Mouse (Mus musculus): ENCODE data around the gene 1110051M20Rik. TPM values are rescaled to one million over a fixed set of nuclear protein-coding genes. Genes with fewer than 3 reads are reported as not detected.
"Not testable (repeated sequence)": the region's sequence is repeated elsewhere in the genome, so short reads cannot be mapped to it uniquely, and the experiment has no call there.

Gene 1110051M20Rik
- polyA plus RNA-seq, 1 experiment from 2014 or later, result 102 TPM

DNA sequence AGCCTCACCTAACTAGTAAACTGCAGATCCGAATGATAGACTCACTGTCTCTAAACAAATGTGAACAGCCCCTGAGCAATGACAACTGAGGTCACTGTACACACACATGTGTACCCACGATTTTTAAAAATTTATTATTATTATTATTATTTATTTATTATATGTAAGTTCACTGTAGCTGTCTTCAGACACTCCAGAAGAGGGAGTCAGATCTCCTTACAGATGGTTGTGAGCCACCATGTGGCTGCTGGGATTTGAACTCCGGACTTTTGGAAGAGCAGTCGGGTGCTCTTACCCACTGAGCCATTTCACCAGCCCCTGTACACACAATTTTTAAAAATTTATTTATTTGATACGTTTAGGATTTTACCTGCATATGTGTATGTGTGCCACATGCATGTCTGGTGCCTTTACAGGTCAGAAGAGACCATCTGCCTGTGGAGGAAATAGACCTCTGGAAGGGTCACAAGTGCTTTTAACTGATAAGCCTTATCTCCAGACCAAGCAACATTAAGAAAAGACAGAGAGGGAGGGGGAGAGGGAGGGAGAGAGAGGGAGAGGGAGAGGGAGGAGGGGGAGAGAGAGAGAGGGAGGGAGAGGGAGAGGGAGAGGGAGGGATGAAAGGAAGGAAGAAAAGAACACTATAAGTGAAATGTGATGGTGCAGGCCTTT is 199.8 kb downstream of the 1110051M20Rik start:
- Histone ChIP-seq H3K9ac (ENCODE audit: low read length) (no peak overlapping the region), H3K4me1 (replicated peaks; ENCODE audit: control insufficient read depth, insufficient read depth, low read length) (no peaks in the 10 kb centered on the region), H3K36me3 (ENCODE audit: control insufficient read depth, insufficient read depth, low read length) (no peaks in the 10 kb centered on the region), H3K4me2 (ENCODE audit: low read depth, low read length, severe bottlenecking) (no peak overlapping the region), H3K27me3 (ENCODE audit: control insufficient read depth, insufficient read depth, low read length) (no peaks in the 10 kb centered on the region), H3K9me3 (ENCODE audit: control insufficient read depth, low read length) (no peaks in the 10 kb centered on the region), H3K4me3 (ENCODE audit: low read depth, low read length) (no peak overlapping the region), H3K27ac (ENCODE audit: low read depth, low read length) (no peak overlapping the region)
- WGBS, result 86% methylated on average over 5 of the region's 5 CpGs
- ATAC-seq (replicated peaks; ENCODE audit: low FRiP score) (no peak), DNase-seq (ENCODE audit: low spot score) (no peak)

DNA sequence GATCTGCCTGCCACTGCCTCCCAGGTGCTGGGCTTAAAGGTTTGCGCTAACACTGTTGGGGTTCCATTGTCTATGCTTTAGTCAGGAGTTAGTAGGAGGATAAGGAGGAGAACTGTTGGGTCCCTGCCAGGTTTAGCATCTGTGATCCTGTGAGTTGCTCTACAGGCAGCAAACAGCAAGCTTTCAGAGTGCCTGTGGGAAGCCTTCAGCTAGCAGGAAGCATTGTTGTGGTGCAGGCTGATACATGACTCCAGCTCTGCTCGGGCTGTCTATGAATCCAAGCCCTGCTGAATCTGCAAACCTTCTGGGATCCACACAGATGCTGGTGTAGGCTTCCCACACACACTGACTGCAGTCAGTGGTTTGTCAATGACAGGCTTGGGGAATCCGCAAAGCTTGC is 201.1 kb downstream of the 1110051M20Rik start:
- ATAC-seq (replicated peaks; ENCODE audit: low FRiP score), result no peak
- no peak overlapping the region for H3K4me3 ChIP-seq (ENCODE audit: low read depth, low read length)
- no peaks in the 10 kb centered on the region for H3K27me3 ChIP-seq (ENCODE audit: control insufficient read depth, insufficient read depth, low read length)
- WGBS, result 62% methylated on average over 3 of the region's 3 CpGs
- no peaks in the 10 kb centered on the region for H3K4me1 ChIP-seq (replicated peaks; ENCODE audit: control insufficient read depth, insufficient read depth, low read length)
- H3K27ac ChIP-seq (ENCODE audit: low read depth, low read length), result no peak overlapping the region
- no peak overlapping the region for H3K9ac ChIP-seq (ENCODE audit: low read length)
- no peak for DNase-seq (ENCODE audit: low spot score)
- H3K36me3 ChIP-seq (ENCODE audit: control insufficient read depth, insufficient read depth, low read length), result no peaks in the 10 kb centered on the region
- no peaks in the 10 kb centered on the region for H3K9me3 ChIP-seq (ENCODE audit: control insufficient read depth, low read length)
- H3K4me2 ChIP-seq (ENCODE audit: low read depth, low read length, severe bottlenecking), result no peak overlapping the region

DNA sequence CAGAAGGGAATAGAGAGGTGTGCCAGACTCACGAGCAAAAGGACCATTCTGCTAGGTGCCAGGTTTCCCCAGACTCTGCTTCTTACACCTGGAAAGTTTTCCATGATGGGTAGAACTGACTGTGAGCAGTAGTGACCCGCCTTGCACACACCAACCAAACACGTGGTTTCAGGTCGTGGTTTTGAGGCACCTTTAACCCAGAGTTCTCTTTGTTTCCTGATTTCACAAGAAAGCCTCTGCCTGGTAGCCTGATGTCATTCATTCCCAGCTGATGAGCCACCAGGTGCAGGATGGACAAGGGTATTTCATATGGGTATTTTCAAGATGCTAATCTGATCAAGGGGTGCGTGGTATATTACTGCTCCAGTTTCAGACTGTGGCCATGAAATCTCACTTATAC is 202.0 kb downstream of the 1110051M20Rik start:
- Histone ChIP-seq H3K4me2 (ENCODE audit: low read depth, low read length, severe bottlenecking) (no peak overlapping the region), H3K36me3 (ENCODE audit: control insufficient read depth, insufficient read depth, low read length) (no peaks in the 10 kb centered on the region), H3K4me1 (replicated peaks; ENCODE audit: control insufficient read depth, insufficient read depth, low read length) (0 out of 2 replicates have a peak, but pooled peaks cover 1% of the 10 kb centered on the region), H3K9me3 (ENCODE audit: control insufficient read depth, low read length) (no peaks in the 10 kb centered on the region), H3K4me3 (ENCODE audit: low read depth, low read length) (no peak overlapping the region), H3K9ac (ENCODE audit: low read length) (no peak overlapping the region), H3K27ac (ENCODE audit: low read depth, low read length) (no peak overlapping the region), H3K27me3 (ENCODE audit: control insufficient read depth, insufficient read depth, low read length) (no peaks in the 10 kb centered on the region)
- DNase-seq (ENCODE audit: low spot score) (no peak), ATAC-seq (replicated peaks; ENCODE audit: low FRiP score) (no peak)
- 82% methylated on average over 5 of the region's 5 CpGs for WGBS

DNA sequence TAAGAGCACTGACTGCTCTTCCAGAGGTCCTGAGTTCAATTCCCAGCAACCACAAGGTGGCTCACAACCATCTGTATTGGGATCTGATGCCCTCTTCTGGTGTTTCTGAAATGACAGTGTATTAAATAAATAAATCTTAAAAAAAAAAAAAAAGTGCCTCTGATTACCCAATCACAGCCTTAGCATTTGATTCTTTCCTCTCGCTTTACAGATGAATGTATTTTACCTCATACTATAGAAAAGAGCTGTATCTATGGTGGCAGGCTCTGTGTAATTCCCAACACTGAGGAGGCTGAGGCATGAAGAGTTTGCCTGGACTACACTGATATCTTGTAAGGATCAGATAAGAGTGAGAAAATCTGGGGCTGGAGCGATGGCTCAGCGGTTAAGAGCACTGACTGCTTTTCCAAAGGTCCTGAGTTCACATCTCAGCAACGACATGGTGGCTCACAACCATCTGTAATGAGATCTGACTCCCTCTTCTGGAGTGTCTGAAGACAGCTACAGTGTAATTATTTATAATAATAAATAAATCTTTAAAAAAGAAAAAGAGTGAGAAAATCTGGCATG is 206.9 kb downstream of the 1110051M20Rik start:
- ATAC-seq (replicated peaks; ENCODE audit: low FRiP score), result peak; percentile 13; the same call in 1 of the 2 replicates
- not testable (repeated sequence) for H3K9me3 ChIP-seq (ENCODE audit: control insufficient read depth, low read length); DNase-seq (ENCODE audit: low spot score); H3K4me1 ChIP-seq (replicated peaks; ENCODE audit: control insufficient read depth, insufficient read depth, low read length); H3K36me3 ChIP-seq (ENCODE audit: control insufficient read depth, insufficient read depth, low read length); H3K27me3 ChIP-seq (ENCODE audit: control insufficient read depth, insufficient read depth, low read length)
- Histone ChIP-seq H3K27ac (ENCODE audit: low read depth, low read length) (peak overlapping the region; percentile 85; the same call in 1 of the 2 replicates), H3K9ac (ENCODE audit: low read length) (peak overlapping the region; percentile 73; the same call in 1 of the 2 replicates), H3K4me2 (ENCODE audit: low read depth, low read length, severe bottlenecking) (peak overlapping the region; percentile 77), H3K4me3 (ENCODE audit: low read depth, low read length) (peak overlapping the region; percentile 51)
- 28% methylated on average over 4 of the region's 4 CpGs for WGBS

GRCm38 (mm10) chr2:91236601-91237510 is 207.6 kb downstream of the 1110051M20Rik start, which contains the start of gene Ddb2:
Ddb2 (minus strand) TSS chr2:91236982.
- Histone ChIP-seq H3K4me1 (replicated peaks; ENCODE audit: control insufficient read depth, insufficient read depth, low read length) (0 out of 2 replicates have a peak, but pooled peaks cover 1% of the 10 kb centered on the region), H3K4me2 (ENCODE audit: low read depth, low read length, severe bottlenecking) (peak within 1 kb of the TSS; percentile 77), H3K9ac (ENCODE audit: low read length) (peak within 1 kb of the TSS; percentile 73), H3K27ac (ENCODE audit: low read depth, low read length) (peak within 1 kb of the TSS; percentile 85), H3K9me3 (ENCODE audit: control insufficient read depth, low read length) (no peaks in the 10 kb centered on the region), H3K27me3 (ENCODE audit: control insufficient read depth, insufficient read depth, low read length) (no peaks in the 10 kb centered on the region), H3K36me3 (ENCODE audit: control insufficient read depth, insufficient read depth, low read length) (no peaks in the 10 kb centered on the region; the same call in 1 of the 2 replicates), H3K4me3 (ENCODE audit: low read depth, low read length) (peak within 1 kb of the TSS; percentile 51)
- DNase-seq (ENCODE audit: low spot score) (peak; percentile 99), ATAC-seq (replicated peaks; ENCODE audit: low FRiP score) (peak; percentile 98)
- under 1% methylated on average over 48 of the region's 48 CpGs for WGBS

DNA sequence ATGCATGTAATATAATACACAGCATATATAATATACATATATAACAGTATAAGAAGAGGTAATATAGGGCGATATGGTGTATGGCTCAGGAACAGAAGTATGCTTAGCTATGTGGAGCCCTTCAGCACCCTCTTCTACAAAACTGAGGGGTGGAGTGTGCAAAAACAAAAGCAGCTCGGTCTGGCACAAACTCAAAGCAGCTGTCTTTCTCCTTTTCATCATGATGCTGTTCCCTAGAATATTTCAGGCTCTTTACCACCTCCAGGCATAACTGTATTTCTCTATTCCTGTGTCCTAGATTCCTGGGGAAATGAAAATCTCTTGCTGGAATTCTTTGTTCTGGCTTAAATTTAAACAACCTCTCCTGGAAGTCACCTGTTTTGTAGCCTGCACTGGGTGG is 214.8 kb downstream of the 1110051M20Rik start:
- Histone ChIP-seq H3K27ac (ENCODE audit: low read depth, low read length) (no peak overlapping the region), H3K4me2 (ENCODE audit: low read depth, low read length, severe bottlenecking) (no peak overlapping the region), H3K36me3 (ENCODE audit: control insufficient read depth, insufficient read depth, low read length) (no peaks in the 10 kb centered on the region; the same call in 1 of the 2 replicates), H3K9ac (ENCODE audit: low read length) (no peak overlapping the region), H3K4me3 (ENCODE audit: low read depth, low read length) (no peak overlapping the region), H3K27me3 (ENCODE audit: control insufficient read depth, insufficient read depth, low read length) (no peaks in the 10 kb centered on the region), H3K9me3 (ENCODE audit: control insufficient read depth, low read length) (no peaks in the 10 kb centered on the region), H3K4me1 (replicated peaks; ENCODE audit: control insufficient read depth, insufficient read depth, low read length) (no peaks in the 10 kb centered on the region)
- 78% methylated on average over 2 of the region's 2 CpGs for WGBS
- no peak for DNase-seq (ENCODE audit: low spot score)
- no peak for ATAC-seq (replicated peaks; ENCODE audit: low FRiP score)

Small RNA genes lying within 50 kb of the gene (microRNA-seq; reads per million reads assigned to microRNA genes)
- not detected for gene Gm22071 (ENCODE audit: insufficient number of aligned reads)

Other genes starting within 250 kb of the 1110051M20Rik start
- 1.6 and 2.0 TPM in 2 replicates for gene Nr1h3, start 241.9 kb downstream of the 1110051M20Rik start, polyA plus RNA-seq (2014; fragmentation: Nextera tagmentation; extraction: Ambion mirVana)
- 28.7 and 36.7 TPM in 2 replicates for gene Acp2, start 241.8 kb downstream of the 1110051M20Rik start, polyA plus RNA-seq (2014; fragmentation: Nextera tagmentation; extraction: Ambion mirVana)
- gene Ddb2, start 207.7 kb downstream of the 1110051M20Rik start, polyA plus RNA-seq (2014; fragmentation: Nextera tagmentation; extraction: Ambion mirVana), result 9.9 and 10.8 TPM in 2 replicates
- gene Pacsin3, start 188.8 kb downstream of the 1110051M20Rik start, polyA plus RNA-seq (2014; fragmentation: Nextera tagmentation; extraction: Ambion mirVana), result 28.9 and 34.8 TPM in 2 replicates
- 84.0 and 89.1 TPM in 2 replicates for gene Arfgap2, start 179.7 kb downstream of the 1110051M20Rik start, polyA plus RNA-seq (2014; fragmentation: Nextera tagmentation; extraction: Ambion mirVana)
- gene Lrp4, start 12.8 kb upstream of the 1110051M20Rik start, polyA plus RNA-seq (2014; fragmentation: Nextera tagmentation; extraction: Ambion mirVana), result 10.2 and 11.3 TPM in 2 replicates
- 138 and 153 TPM in 2 replicates for gene Ckap5, start 82.1 kb upstream of the 1110051M20Rik start, polyA plus RNA-seq (2014; fragmentation: Nextera tagmentation; extraction: Ambion mirVana)
- not detected in 2 replicates for gene F2, start 191.7 kb upstream of the 1110051M20Rik start, polyA plus RNA-seq (2014; fragmentation: Nextera tagmentation; extraction: Ambion mirVana)
- 8.4 and 9.8 TPM in 2 replicates for gene Zfp408, start 205.1 kb upstream of the 1110051M20Rik start, polyA plus RNA-seq (2014; fragmentation: Nextera tagmentation; extraction: Ambion mirVana)
- gene Arhgap1, start 205.2 kb upstream of the 1110051M20Rik start, polyA plus RNA-seq (2014; fragmentation: Nextera tagmentation; extraction: Ambion mirVana), result 70.7 and 79.1 TPM in 2 replicates